27 mouse cellular contexts compared by ENCODE assay signal in the genomic region with DNA sequence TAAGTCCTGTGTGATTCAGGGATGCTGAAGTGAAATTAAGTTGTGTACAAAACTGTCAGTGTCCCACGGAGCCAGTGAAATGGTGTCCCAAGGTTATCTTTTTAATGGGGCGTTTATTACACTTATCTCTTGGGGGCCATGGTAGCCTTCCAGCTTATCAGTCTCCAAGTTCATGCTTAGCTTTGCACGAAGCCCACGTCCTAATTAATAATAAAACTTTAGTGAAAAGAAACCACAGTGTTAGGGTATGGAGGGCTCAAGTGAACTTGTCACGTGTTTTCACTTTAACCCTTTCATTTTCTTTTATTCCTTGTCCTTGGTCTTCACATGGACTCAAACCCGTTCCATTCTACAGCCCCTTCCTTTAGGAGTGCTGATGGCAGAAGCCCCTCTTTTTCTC.
DNase-seq lines count a peak whose midpoint lies in the region; ATAC-seq and TF ChIP-seq lines count a peak whose summit lies in the region.
"Had no signal": no experiment of that assay in that cellular context is flagged by ENCODE, and none has a peak within 500 bp of the region (broad histone marks: within the 10 kb centered on the region; RNA-seq: fewer than 3 reads in every experiment).

No protein-coding gene starts in this region.

- peak; percentile 57 for DNase-seq in heart, adult 11 months
- DNase-seq in liver: no peak
- DNase-seq in MEL (ENCODE audit: low read depth, low spot score): peak; percentile 68
- no peak for DNase-seq in spleen, postnatal 36 days (ENCODE audit: low spot score in 2 of 2)
- DNase-seq: adrenal gland, adult 2 months; adrenal gland, postnatal 14 days; cerebellum, adult 18-20 months; cerebellum, adult 9-10 months; cerebellum, postnatal 14 days; gastrocnemius, postnatal 10 days; gastrocnemius, postnatal 36 days; heart, postnatal 10 days; heart, postnatal 36 days had no signal

- no peak overlapping the region for H3K4me3 ChIP-seq in heart, embryonic 11.5 days (ENCODE audit: low read depth, low read length)
- H3K4me3 ChIP-seq in liver, embryonic 15.5 days (replicated peaks): no peak overlapping the region
- H3K4me3 ChIP-seq in MEL (ENCODE audit: control insufficient read depth in 1 of 2, insufficient read depth in 1 of 2, low read depth in 2 of 2, low read length in 2 of 2): no peak overlapping the region
- no peak overlapping the region for H3K4me3 ChIP-seq in intestine, embryonic 16.5 days (ENCODE audit: low read length)
- H3K4me3 ChIP-seq: forebrain, embryonic 10.5 days; forebrain, embryonic 13.5 days; heart, embryonic 12.5 days; heart, embryonic 15.5 days; hindbrain, embryonic 10.5 days had no signal

- WGBS in heart, embryonic 11.5 days (ENCODE audit: insufficient replicate concordance): 51% methylated on average over 6 of the region's 6 CpGs
- 21% methylated on average over 6 of the region's 6 CpGs for WGBS in liver, embryonic 15.5 days (ENCODE audit: insufficient replicate concordance)
- WGBS in intestine, embryonic 16.5 days: 46% methylated on average over 6 of the region's 6 CpGs

- H3K36me3 ChIP-seq in heart, embryonic 11.5 days (ENCODE audit: control insufficient read depth, insufficient read depth, low read length): no peaks in the 10 kb centered on the region
- H3K36me3 ChIP-seq in liver, embryonic 15.5 days (replicated peaks): no peaks in the 10 kb centered on the region
- peaks cover 0 to 10% of the 10 kb centered on the region in 2 experiments; a peak in 2 of 4 replicates for H3K36me3 ChIP-seq in MEL (ENCODE audit: control insufficient read depth in 1 of 2, insufficient read depth in 2 of 2, low read length in 2 of 2)
- no peaks in the 10 kb centered on the region for H3K36me3 ChIP-seq in intestine, embryonic 16.5 days (ENCODE audit: control insufficient read depth, insufficient read depth, low read length)
- H3K36me3 ChIP-seq: forebrain, embryonic 10.5 days; G1E; heart, embryonic 12.5 days; heart, embryonic 15.5 days; hindbrain, embryonic 10.5 days had no signal

- TF ChIP-seq RAD21 in MEL (IDR thresholded peaks at IDR 0.05; ENCODE audit: low read depth, low read length): no peak

- no peak for TF ChIP-seq CTCF in MEL (IDR thresholded peaks at IDR 0.05 in 2 of 3, conservative IDR thresholded peaks at IDR 0.05 in 1 of 3; ENCODE audit: control insufficient read depth in 1 of 3, insufficient read depth in 1 of 3, low read depth in 2 of 3, low read length in 3 of 3, poor library complexity in 1 of 3, severe bottlenecking in 1 of 3)

- peak; percentile 82 to 83 for TF ChIP-seq EP300 in MEL (IDR thresholded peaks at IDR 0.05; ENCODE audit: low read depth in 1 of 2, low read length in 2 of 2)

- no peak overlapping the region for H3K9ac ChIP-seq in heart, embryonic 11.5 days (ENCODE audit: low read depth, low read length)
- H3K9ac ChIP-seq in liver, embryonic 15.5 days: no peak overlapping the region
- no peak overlapping the region for H3K9ac ChIP-seq in MEL (ENCODE audit: control insufficient read depth, low read depth, low read length, poor library complexity, severe bottlenecking)
- no peak overlapping the region for H3K9ac ChIP-seq in intestine, embryonic 16.5 days (ENCODE audit: low read depth, low read length)
- H3K9ac ChIP-seq: forebrain, embryonic 13.5 days; heart, embryonic 12.5 days; heart, embryonic 15.5 days; hindbrain, embryonic 14.5 days had no signal

- no peak for TF ChIP-seq POLR2A in MEL (IDR thresholded peaks at IDR 0.05; ENCODE audit: control insufficient read depth in 1 of 2, insufficient read depth in 1 of 2, low read depth in 1 of 2, low read length in 2 of 2, poor library complexity in 1 of 2)

- no peaks in the 10 kb centered on the region for H3K79me2 ChIP-seq in MEL (ENCODE audit: control insufficient read depth, insufficient read depth, low read length, poor library complexity)

- H3K4me1 ChIP-seq in heart, embryonic 11.5 days (ENCODE audit: control insufficient read depth, insufficient read depth, low read length): no peaks in the 10 kb centered on the region
- H3K4me1 ChIP-seq in liver, embryonic 15.5 days (replicated peaks): peaks cover 8% of the 10 kb centered on the region
- peaks cover 3 to 6% of the 10 kb centered on the region in 2 experiments; a peak in 2 of 4 replicates for H3K4me1 ChIP-seq in MEL (ENCODE audit: control insufficient read depth in 1 of 2, insufficient read depth in 2 of 2, low read length in 2 of 2)
- H3K4me1 ChIP-seq in intestine, embryonic 16.5 days (ENCODE audit: control insufficient read depth, insufficient read depth, low read length): no peaks in the 10 kb centered on the region
- H3K4me1 ChIP-seq: forebrain, embryonic 10.5 days; heart, embryonic 12.5 days; heart, embryonic 15.5 days; hindbrain, embryonic 10.5 days had no signal

- no peak for ATAC-seq in heart, embryonic 11.5 days (replicated peaks; ENCODE audit: insufficient number of reproducible peaks, low FRiP score, low TSS enrichment)
- 0 out of 2 replicates have a peak, but pooled peaks have one; percentile 40 for ATAC-seq in liver, embryonic 15.5 days (ENCODE audit: insufficient read depth)
- ATAC-seq in intestine, embryonic 16.5 days: peak; percentile 52; the same call in 1 of the 2 replicates
- ATAC-seq in CD4-positive, CD25-positive, alpha-beta regulatory T cell, adult 4 months: no peak
- ATAC-seq: forebrain, embryonic 13.5 days; forebrain, embryonic 16.5 days; hindbrain, postnatal 0 days had no signal

- peaks cover 10% of the 10 kb centered on the region for H3K27me3 ChIP-seq in heart, embryonic 11.5 days (ENCODE audit: control insufficient read depth, insufficient read depth, low read length)
- no peaks in the 10 kb centered on the region for H3K27me3 ChIP-seq in liver, embryonic 15.5 days
- H3K27me3 ChIP-seq in MEL (ENCODE audit: control insufficient read depth in 1 of 2, insufficient read depth in 2 of 2, low read length in 2 of 2): peaks cover 0 to 1% of the 10 kb centered on the region in 2 experiments; a peak in 1 of 4 replicates
- no peaks in the 10 kb centered on the region for H3K27me3 ChIP-seq in intestine, embryonic 16.5 days (replicated peaks; ENCODE audit: control insufficient read depth, insufficient read depth, low read length)
- H3K27me3 ChIP-seq: CH12.LX; forebrain, embryonic 13.5 days had no signal

- no peak overlapping the region for H3K4me2 ChIP-seq in heart, embryonic 11.5 days
- no peak overlapping the region for H3K4me2 ChIP-seq in liver, embryonic 15.5 days
- H3K4me2 ChIP-seq in intestine, embryonic 16.5 days (ENCODE audit: low read depth, low read length): no peak overlapping the region
- H3K4me2 ChIP-seq: forebrain, embryonic 13.5 days; heart, embryonic 12.5 days; heart, embryonic 15.5 days; hindbrain, embryonic 14.5 days had no signal

- 0 out of 2 replicates have a peak, but pooled peaks cover 3% of the 10 kb centered on the region for H3K9me3 ChIP-seq in heart, embryonic 11.5 days (replicated peaks; ENCODE audit: control insufficient read depth, low read length)
- no peaks in the 10 kb centered on the region for H3K9me3 ChIP-seq in liver, embryonic 15.5 days (replicated peaks)
- no peaks in the 10 kb centered on the region for H3K9me3 ChIP-seq in MEL (replicated peaks; ENCODE audit: insufficient read depth, low read length)
- no peaks in the 10 kb centered on the region for H3K9me3 ChIP-seq in intestine, embryonic 16.5 days (ENCODE audit: control insufficient read depth, low read length)
- H3K9me3 ChIP-seq: forebrain, embryonic 10.5 days; G1E; heart, embryonic 15.5 days; hindbrain, embryonic 10.5 days had no signal

- H3K27ac ChIP-seq in heart, embryonic 11.5 days (ENCODE audit: low read depth, low read length): no peak overlapping the region
- no peak overlapping the region for H3K27ac ChIP-seq in liver, embryonic 15.5 days (replicated peaks)
- no peak overlapping the region for H3K27ac ChIP-seq in MEL (ENCODE audit: control insufficient read depth, low read depth, low read length)
- H3K27ac ChIP-seq in intestine, embryonic 16.5 days (ENCODE audit: low read length): no peak overlapping the region
- H3K27ac ChIP-seq: forebrain, embryonic 10.5 days; forebrain, embryonic 13.5 days; heart, embryonic 15.5 days; hindbrain, embryonic 10.5 days; hindbrain, embryonic 14.5 days; hindbrain, postnatal 0 days had no signal

TF ChIP-seq in MEL, 35 proteins besides CTCF, POLR2A, EP300 and RAD21 (continues in another document):
- TF ChIP-seq BHLHE40 (IDR thresholded peaks at IDR 0.05; ENCODE audit: borderline replicate concordance, low read depth, low read length): peak; percentile 79; the same call in 1 of the 2 replicates
- TF ChIP-seq ZNF384 (IDR thresholded peaks at IDR 0.05; ENCODE audit: low read depth, low read length): no peak
- no peak for TF ChIP-seq POLR2AphosphoS2 (IDR thresholded peaks at IDR 0.05; ENCODE audit: low read length)
- TF ChIP-seq MAFK (IDR thresholded peaks at IDR 0.05; ENCODE audit: borderline replicate concordance, low read depth, low read length): peak; percentile 69; the same call in 1 of the 2 replicates
- no peak for TF ChIP-seq CHD1 (IDR thresholded peaks at IDR 0.05; ENCODE audit: low read depth, low read length)
- TF ChIP-seq POLR2AphosphoS5 (IDR thresholded peaks at IDR 0.05; ENCODE audit: borderline replicate concordance, low read depth, low read length): no peak
- 0 out of 2 replicates have a peak, but pooled peaks have one; percentile 6 for TF ChIP-seq SMC3 (IDR thresholded peaks at IDR 0.05; ENCODE audit: low read depth, low read length)
- TF ChIP-seq MEF2A (IDR thresholded peaks at IDR 0.05; ENCODE audit: extremely low read depth, insufficient replicate concordance, low read depth, low read length, poor library complexity, severe bottlenecking): no peak
- TF ChIP-seq JUND (IDR thresholded peaks at IDR 0.05; ENCODE audit: low read depth, low read length): no peak
- 0 out of 2 replicates have a peak, but pooled peaks have one; percentile 19 for TF ChIP-seq MYC (IDR thresholded peaks at IDR 0.05; ENCODE audit: low read depth, low read length)
- peak; percentile 94 for TF ChIP-seq GATA1 (IDR thresholded peaks at IDR 0.05; ENCODE audit: low read depth, low read length)
- TF ChIP-seq TCF12 (IDR thresholded peaks at IDR 0.05; ENCODE audit: low read depth, low read length): peak; percentile 82
- 0 out of 2 replicates have a peak, but pooled peaks have one; percentile 59 for TF ChIP-seq MAZ (IDR thresholded peaks at IDR 0.05; ENCODE audit: low read depth, low read length)
- TF ChIP-seq MAX (IDR thresholded peaks at IDR 0.05; ENCODE audit: low read length): peak; percentile 86
- no peak for TF ChIP-seq ZMIZ1 (IDR thresholded peaks at IDR 0.05; ENCODE audit: low read depth, low read length)
- no peak for TF ChIP-seq TBP (IDR thresholded peaks at IDR 0.05; ENCODE audit: low read depth, low read length)
- TF ChIP-seq GABPA (IDR thresholded peaks at IDR 0.05; ENCODE audit: low read depth, low read length): no peak
- peak; percentile 62 for TF ChIP-seq RCOR1 (IDR thresholded peaks at IDR 0.05; ENCODE audit: low read depth, low read length)
- TF ChIP-seq MYB (IDR thresholded peaks at IDR 0.05; ENCODE audit: low read depth, low read length): no peak
- TF ChIP-seq HCFC1 (IDR thresholded peaks at IDR 0.05; ENCODE audit: low read depth, low read length): no peak
- TF ChIP-seq ETS1 (IDR thresholded peaks at IDR 0.05; ENCODE audit: low read depth, low read length): peak; percentile 63; the same call in 1 of the 2 replicates

Comparison
In these comparisons a context has a peak if more than half of its experiments do, and no peak if none do; other contexts are left out.
1. DNase-seq: peak in heart, adult 11 months (single experiment) and MEL (single experiment); none in liver (single experiment) and spleen, postnatal 36 days (0 of 2).
2. ATAC-seq: peak in liver, embryonic 15.5 days (single experiment) and intestine, embryonic 16.5 days (single experiment); none in heart, embryonic 11.5 days (single experiment) and CD4-positive, CD25-positive, alpha-beta regulatory T cell, adult 4 months (single experiment).